14 mouse cellular contexts compared by ENCODE assay signal in genomic region chr4:32262825-32263684, GRCm38 (mm10). TPM values are rescaled to one million over a fixed set of nuclear protein-coding genes. Genes with fewer than 3 reads are reported as not detected.
A peak's percentile ranks its signal among the peaks of the same experiment; 100 is the strongest.
DNase-seq lines count a peak whose midpoint lies in the region; ATAC-seq and TF ChIP-seq lines count a peak whose summit lies in the region.
"Had no signal": no experiment of that assay in that cellular context is flagged by ENCODE, and none has a peak within 500 bp of the region (broad histone marks: within the 10 kb centered on the region; RNA-seq: fewer than 3 reads in every experiment).

No protein-coding gene starts in this region.

- H3K27me3 ChIP-seq in heart, embryonic 16.5 days (ENCODE audit: control insufficient read depth, insufficient read depth, low read length), result no peaks in the 10 kb centered on the region
- no peaks in the 10 kb centered on the region for H3K27me3 ChIP-seq in lung, postnatal 0 days (replicated peaks; ENCODE audit: insufficient read depth, low read length)
- H3K27me3 ChIP-seq: hindbrain, embryonic 13.5 days had no signal

- H3K27ac ChIP-seq in heart, embryonic 16.5 days (ENCODE audit: low read length), result peak overlapping the region; percentile 41
- H3K27ac ChIP-seq in lung, postnatal 0 days (ENCODE audit: low read length), result no peak overlapping the region
- no peak overlapping the region for H3K27ac ChIP-seq in cortical plate, adult 2 months (ENCODE audit: insufficient read depth, low read length)
- no peak overlapping the region for H3K27ac ChIP-seq in left cerebral cortex, adult 2 months
- H3K27ac ChIP-seq: forebrain, embryonic 10.5 days; hindbrain, embryonic 13.5 days had no signal

- no peaks in the 10 kb centered on the region for H3K36me3 ChIP-seq in heart, embryonic 16.5 days (ENCODE audit: control insufficient read depth, insufficient read depth)
- no peaks in the 10 kb centered on the region for H3K36me3 ChIP-seq in lung, postnatal 0 days (ENCODE audit: insufficient read depth, low read length)
- H3K36me3 ChIP-seq: forebrain, embryonic 10.5 days had no signal

- no peak for TF ChIP-seq CTCF in lung, postnatal 0 days (IDR thresholded peaks at IDR 0.05)
- TF ChIP-seq CTCF in cortical plate, adult 2 months (IDR thresholded peaks at IDR 0.05; ENCODE audit: extremely low read depth, insufficient read depth, low read length), result no peak
- no peak for TF ChIP-seq CTCF in left cerebral cortex, adult 2 months (IDR thresholded peaks at IDR 0.05)

- peak; percentile 24; the same call in 1 of the 2 replicates for ATAC-seq in heart, embryonic 16.5 days (replicated peaks; ENCODE audit: extremely low read depth, insufficient read depth, low FRiP score)
- ATAC-seq in lung, postnatal 0 days, result no peak
- ATAC-seq in megakaryocyte progenitor cell, adult 5-6 weeks (replicated peaks; ENCODE audit: poor library complexity), result peak; percentile 27; the same call in 1 of the 2 replicates

- H3K9me3 ChIP-seq in heart, embryonic 16.5 days (replicated peaks; ENCODE audit: control insufficient read depth, low read length), result no peaks in the 10 kb centered on the region
- H3K9me3 ChIP-seq in lung, postnatal 0 days (ENCODE audit: low read length), result no peaks in the 10 kb centered on the region
- H3K9me3 ChIP-seq: forebrain, embryonic 10.5 days; hindbrain, embryonic 13.5 days had no signal

- DNase-seq in heart, postnatal 4 days, result no peak
- peak; percentile 36 for DNase-seq in lung, postnatal 0 days (ENCODE audit: low spot score)
- DNase-seq in lung, adult 18-20 months, result no peak
- DNase-seq in left cerebral cortex, adult 2 months (ENCODE audit: extremely low spot score in 1 of 2, low spot score in 2 of 2), result no peak
- DNase-seq: adrenal gland, postnatal 10 days; kidney, postnatal 4 days; lung, postnatal 10 days; midbrain, embryonic 14.5 days; right cerebral cortex, adult 18-20 months had no signal

- H3K4me1 ChIP-seq in heart, embryonic 16.5 days (ENCODE audit: control insufficient read depth, insufficient read depth, low read length), result peaks cover 25% of the 10 kb centered on the region
- 0 out of 2 replicates have a peak, but pooled peaks cover 6% of the 10 kb centered on the region for H3K4me1 ChIP-seq in lung, postnatal 0 days (ENCODE audit: insufficient read depth, low read depth, low read length)
- H3K4me1 ChIP-seq in cortical plate, adult 2 months (ENCODE audit: control insufficient read depth, insufficient read depth, low read length), result peaks cover 2% of the 10 kb centered on the region

- H3K9ac ChIP-seq in heart, embryonic 16.5 days (ENCODE audit: low read length), result no peak overlapping the region
- no peak overlapping the region for H3K9ac ChIP-seq in lung, postnatal 0 days (replicated peaks; ENCODE audit: low read depth)
- H3K9ac ChIP-seq: hindbrain, embryonic 13.5 days had no signal

- 0 out of 2 replicates have a peak overlapping the region, but pooled peaks have one; percentile 19 for H3K4me2 ChIP-seq in heart, embryonic 16.5 days (ENCODE audit: low read depth, low read length)
- H3K4me2 ChIP-seq in lung, postnatal 0 days (replicated peaks; ENCODE audit: low read depth, low read length), result no peak overlapping the region
- H3K4me2 ChIP-seq: hindbrain, embryonic 13.5 days had no signal

- H3K4me3 ChIP-seq in heart, embryonic 16.5 days (ENCODE audit: low read length), result no peak overlapping the region
- H3K4me3 ChIP-seq in lung, postnatal 0 days (ENCODE audit: low read depth, low read length), result no peak overlapping the region
- 0 out of 2 replicates have a peak overlapping the region, but pooled peaks have one; percentile 8 for H3K4me3 ChIP-seq in cortical plate, adult 2 months (ENCODE audit: insufficient read depth, low read length)
- H3K4me3 ChIP-seq in left cerebral cortex, adult 2 months, result no peak overlapping the region
- H3K4me3 ChIP-seq: forebrain, embryonic 10.5 days; hindbrain, embryonic 13.5 days had no signal

- TF ChIP-seq EP300 in lung, postnatal 0 days (IDR thresholded peaks at IDR 0.05), result no peak

- WGBS in heart, embryonic 16.5 days, result 84% methylated on average over 20 of the region's 20 CpGs
- 72% methylated on average over 20 of the region's 20 CpGs for WGBS in lung, postnatal 0 days

- no peak for TF ChIP-seq POLR2A in cortical plate, adult 2 months (IDR thresholded peaks at IDR 0.05; ENCODE audit: extremely low read depth, insufficient read depth, low read length)

- intact Hi-C loops in left cerebral cortex, adult 2 months (cut with DNase I), result no loop called here

RNA-seq across cellular contexts. Expression of gene Bach2, which starts 24.5 kb away (rescaled TPM):
- polyA plus RNA-seq in heart, embryonic 16.5 days (2015; fragmentation: Nextera tagmentation; extraction: Ambion mirVana), result 4.8 and 5.0 TPM in 2 replicates
- 10 to 100 TPM; 23.9 to 24.5 TPM for total RNA-seq in heart, postnatal 4 days (2021)
- polyA plus RNA-seq in lung, postnatal 0 days (2015; fragmentation: Nextera tagmentation; extraction: Ambion mirVana), result 8.7 and 8.8 TPM in 2 replicates
- 5.4 and 5.6 TPM in 2 replicates for polyA plus RNA-seq in cortical plate, adult 2 months (2012; rRNA removed)
- 3.1 and 3.8 TPM in 2 replicates for total RNA-seq in megakaryocyte progenitor cell, adult 5-6 weeks (2015)
- total RNA-seq in megakaryocyte progenitor cell, adult 5-6 weeks (2017), result 0.37 and 0.61 TPM in 2 replicates
- 10 to 100 TPM; 20.8 to 25.8 TPM for total RNA-seq in left cerebral cortex, adult 2 months (2021)

Comparison
In these comparisons a context has a peak if more than half of its experiments do, and no peak if none do; other contexts are left out.
1. RNA of gene Bach2, which starts 24.5 kb away (total RNA-seq): 20.8 to 25.8 TPM in left cerebral cortex, adult 2 months and 23.9 to 24.5 TPM in heart, postnatal 4 days; 0.37 to 3.8 TPM in megakaryocyte progenitor cell, adult 5-6 weeks; every median in the first group is over 4 times any median in the second.